Mouse (Mus musculus): Measurements from ENCODE around the gene Golph3l.
"Not testable (repeated sequence)": the region's sequence is repeated elsewhere in the genome, so short reads cannot be mapped to it uniquely, and the experiment has no call there.

Golph3l gene

DNA sequence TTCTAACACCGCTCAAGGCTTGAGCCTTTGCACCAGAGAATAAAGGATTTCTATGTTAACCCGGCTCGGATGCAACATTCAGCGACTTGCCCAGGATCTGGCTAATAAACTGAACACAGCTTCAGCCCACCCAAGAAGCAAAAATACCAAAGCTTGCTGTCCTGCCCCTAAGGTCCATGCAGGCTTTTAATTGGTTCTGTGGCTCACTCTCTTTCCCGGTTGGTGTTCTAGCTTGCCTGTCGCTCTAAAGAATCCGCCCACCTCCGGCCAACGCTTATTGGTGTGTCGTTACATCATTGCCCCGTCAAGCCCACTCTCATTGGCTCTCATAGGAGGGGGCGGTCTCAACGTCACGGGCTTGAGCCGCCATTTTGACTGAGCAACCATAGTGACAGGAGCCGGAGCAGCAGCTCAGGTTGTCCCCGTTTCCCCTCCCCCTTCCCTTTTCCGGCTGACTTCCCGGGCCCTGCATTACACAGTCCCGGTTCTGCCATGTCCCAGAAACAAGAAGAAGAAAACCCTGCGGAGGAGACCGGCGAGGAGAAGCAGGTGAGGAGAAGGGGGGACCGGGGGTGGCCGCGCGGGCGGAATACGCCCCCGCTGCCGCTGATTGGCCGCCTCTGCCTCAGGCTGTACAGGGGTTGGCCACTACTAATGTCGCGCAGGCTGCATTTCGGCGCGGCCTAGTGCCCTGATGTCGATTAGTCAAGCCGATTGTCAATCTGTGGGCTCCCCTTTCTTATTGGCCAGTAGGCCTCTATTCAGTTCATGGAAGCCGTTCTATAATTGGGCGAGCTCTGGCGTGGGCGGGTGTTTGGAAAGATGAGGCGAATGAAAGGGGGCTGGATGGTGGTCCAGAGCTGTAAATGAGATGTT is 36.1 kb downstream of the Golph3l start, which contains the start of gene Ensa:
Ensa (plus strand) TSS at position 366 of the 876 bp plus-strand sequence.
- DNase-seq = peak; percentile 97

DNA sequence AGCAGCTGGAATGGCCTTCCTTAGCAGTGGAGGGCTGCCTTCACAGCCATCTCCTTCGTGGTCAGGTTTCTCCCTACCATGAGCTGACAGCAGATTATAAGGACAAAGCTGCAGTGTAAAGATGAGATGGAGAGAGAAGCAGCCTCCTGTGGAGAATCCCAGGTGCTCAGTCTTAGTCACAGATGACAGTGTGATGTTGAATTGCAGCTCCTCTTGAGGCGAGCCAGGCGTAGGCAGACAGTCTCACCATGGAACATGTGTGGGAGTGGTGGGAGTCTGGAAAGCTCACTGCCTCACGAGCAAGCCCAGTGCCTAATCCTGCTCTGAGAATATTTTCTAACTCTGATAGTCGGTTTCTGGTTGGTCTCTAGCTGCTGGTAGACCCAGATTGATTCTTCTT is 39.0 kb downstream of the Golph3l start:
- DNase-seq = no peak

GRCm38 (mm10) chr3:95629755-95630154 is 41.0 kb downstream of the Golph3l start:
- peak; percentile 34 for DNase-seq

DNA sequence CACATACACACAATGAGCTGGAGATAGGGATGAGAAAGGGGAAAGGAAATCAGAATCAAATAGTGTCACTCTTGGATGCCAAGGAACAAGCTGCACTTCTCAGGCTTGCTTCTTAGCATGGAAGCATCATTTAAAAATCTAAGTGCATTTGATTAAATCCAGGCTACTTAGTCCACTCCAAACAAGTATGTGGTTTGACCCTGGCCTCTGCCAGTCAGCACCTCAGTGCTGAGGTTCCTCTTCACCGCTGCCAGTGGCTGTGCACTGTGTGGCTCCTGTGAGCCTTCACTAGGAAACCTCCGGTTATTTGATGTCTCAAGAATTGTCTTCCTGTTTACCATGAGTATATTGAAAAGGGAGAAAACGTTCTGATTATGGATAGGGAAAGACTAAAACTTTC is 42.1 kb downstream of the Golph3l start:
- no peak for DNase-seq

- DNase-seq = no peak
Measured at GRCm38 (mm10) chr3:95631304-95631703, 42.6 kb downstream of the Golph3l start.

DNA sequence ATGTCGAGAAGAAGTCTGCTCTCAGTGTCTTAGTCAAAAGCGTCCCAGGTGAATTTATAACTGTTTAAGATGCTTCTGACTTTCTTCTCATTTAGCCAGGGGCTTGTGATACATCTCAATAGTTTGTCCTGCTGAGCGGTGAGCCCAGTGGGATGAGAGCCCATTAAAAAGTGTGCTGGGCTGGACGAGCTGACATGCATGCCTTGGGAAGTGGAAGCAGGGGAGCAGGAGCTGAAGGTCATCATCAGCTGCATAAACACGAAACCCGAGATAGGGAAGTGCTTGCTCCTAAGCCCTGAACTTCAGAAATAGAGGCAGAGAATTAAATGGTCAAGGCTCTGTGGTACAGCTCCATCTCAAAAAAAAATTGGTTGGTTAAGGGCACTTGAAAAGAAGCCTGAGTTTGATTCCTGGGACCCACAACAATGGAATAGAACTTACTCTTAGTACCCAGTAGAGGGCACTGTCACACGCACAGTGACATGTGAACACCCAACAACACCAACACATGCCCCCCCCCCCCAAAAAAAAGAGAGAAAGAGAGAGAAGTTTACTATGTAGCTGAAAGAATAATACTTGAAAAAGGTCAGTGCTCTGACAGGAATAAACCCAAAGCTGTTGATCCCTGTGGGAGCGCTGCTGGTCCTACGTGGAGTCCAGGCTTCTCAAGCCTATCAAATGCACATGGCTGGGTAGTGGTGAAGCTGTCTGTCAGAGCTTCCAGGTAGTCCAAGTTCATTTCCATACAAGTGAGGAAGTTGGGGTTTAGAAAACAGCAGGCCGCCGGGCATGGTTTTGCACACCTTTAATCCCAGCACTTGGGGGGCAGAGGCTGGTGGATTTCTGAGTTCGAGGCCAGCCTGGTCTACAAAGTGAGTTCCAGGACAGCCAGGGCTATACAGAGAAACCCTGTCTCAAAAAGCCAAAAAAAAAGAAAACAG is 44.2 kb downstream of the Golph3l start:
- no peak for DNase-seq

- DNase-seq = no peak
Measured at GRCm38 (mm10) chr3:95635636-95636035, 46.9 kb downstream of the Golph3l start.

DNA sequence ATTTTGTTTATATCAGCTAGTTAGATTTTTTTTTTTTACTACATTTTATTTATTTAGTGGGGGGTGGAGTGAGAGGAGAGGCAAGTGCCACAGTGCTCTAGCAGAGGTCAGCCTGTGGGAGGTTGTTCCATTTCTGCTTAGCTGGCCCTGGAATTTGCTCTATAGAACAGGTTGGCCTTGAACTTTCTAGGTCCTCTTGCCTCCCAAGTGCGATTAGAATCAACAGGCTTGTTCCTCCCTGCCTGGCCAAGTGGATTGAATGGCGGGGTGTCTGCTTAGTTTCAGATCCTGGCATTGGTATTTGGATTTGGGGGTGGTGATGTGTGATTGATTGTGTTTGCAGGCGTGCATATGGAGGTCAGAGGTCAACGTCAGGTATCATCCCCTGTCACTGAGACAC is 47.3 kb downstream of the Golph3l start:
- no peak for DNase-seq

GRCm38 (mm10) chr3:95639694-95640093 is 51.0 kb downstream of the Golph3l start:
- DNase-seq = no peak

GRCm38 (mm10) chr3:95643097-95643496 is 54.4 kb downstream of the Golph3l start:
- no peak for DNase-seq

DNA sequence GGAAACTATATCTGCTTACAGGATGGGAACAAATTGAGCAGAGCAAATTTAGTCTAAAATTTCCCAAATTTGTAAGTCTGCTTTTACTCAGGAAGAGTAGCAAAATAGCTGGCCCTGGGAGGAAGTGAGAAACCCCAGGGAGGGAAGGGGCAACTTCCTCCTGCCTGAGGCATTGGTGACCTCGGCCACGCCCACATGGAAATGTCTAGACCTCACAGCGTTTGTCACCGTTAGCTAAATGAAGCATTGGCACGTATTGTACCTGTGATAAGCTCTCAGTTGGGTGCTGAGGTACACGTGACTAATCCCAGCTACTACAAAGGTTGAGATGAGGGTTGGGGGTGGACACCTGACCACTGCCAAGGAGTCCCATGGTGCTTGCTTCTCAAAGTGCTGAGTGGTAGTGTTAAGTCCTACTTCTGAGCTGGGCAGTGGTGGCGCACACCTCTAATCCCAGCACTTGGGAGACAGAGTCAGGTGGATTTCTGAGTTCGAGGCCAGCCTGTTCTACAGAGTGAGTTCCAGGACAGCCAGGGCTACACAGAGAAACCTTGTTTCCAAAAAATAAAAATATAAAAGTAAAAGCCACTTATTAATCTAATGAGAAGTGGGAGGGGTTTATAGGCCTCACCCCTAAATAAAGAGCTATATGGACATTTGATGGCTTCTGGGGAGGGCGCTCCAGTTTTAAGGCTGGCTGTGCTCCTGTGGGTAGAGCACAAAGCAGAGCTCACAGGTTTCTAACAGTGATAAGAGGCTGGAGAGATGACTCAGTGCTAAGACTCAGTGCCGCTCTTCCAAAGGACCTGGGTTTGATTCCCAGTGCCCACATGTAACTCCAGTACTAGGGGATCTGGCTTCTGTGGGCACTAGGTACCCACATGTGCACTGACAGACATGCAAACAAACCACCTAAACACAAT is 56.8 kb downstream of the Golph3l start:
- DNase-seq = no peak

- no peak for DNase-seq
Measured at GRCm38 (mm10) chr3:95648016-95648415, 59.3 kb downstream of the Golph3l start.

DNA sequence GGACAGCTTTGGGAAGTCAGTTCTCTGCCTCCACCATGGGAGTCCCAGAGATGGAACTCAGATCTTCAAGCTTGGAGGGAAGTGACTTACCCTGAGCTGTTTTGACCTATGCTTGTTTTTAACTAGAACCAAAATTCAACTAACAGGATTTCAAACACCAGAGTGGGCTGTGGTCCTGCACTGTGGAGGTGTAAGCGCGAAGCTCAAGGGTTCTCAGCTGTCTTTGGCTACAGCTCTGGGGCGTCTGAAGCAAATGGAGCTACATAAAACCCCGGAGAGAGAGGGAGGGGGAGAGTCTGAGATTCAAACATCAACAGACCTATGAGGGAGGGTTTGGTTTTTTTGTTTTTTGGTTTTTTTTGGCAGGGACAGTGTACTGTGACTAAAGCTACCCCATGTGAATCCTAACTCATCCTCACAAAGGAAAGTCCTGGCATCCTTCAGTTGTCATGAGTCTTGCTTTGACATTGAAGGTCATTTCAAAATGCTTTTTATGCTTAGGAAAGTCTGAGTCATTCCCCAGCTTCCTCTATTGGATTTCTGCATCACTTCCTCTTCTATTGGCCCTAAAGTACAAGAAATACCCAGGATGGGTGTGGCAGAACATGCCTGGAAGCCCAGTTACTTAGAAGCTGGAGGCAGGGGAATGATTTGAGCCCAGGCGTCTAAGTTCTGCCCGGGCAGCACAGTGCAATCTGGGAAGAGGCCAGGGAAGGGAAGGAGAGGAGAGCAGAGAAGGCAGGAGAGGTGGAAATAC is 61.7 kb downstream of the Golph3l start:
- DNase-seq = no peak

DNA sequence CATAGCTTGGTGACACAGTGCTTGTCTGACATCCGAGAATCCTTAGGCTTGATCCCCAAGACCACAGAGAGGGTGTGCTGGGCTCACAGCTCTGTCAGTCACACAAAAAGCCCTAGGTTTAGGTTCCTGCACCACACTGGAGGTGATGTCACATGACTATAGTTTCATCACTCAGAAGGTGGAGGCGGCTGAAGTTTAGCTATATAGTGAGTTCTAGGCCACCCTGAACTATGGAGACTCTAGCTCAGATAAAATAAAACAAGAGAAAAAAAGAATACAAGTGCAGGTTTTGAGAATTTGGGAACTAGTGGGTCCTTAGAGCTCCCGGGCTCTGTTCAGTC is 62.3 kb downstream of the Golph3l start:
- no peak for DNase-seq

- no peak for DNase-seq
Measured at GRCm38 (mm10) chr3:95651391-95652203, 62.9 kb downstream of the Golph3l start.

DNA sequence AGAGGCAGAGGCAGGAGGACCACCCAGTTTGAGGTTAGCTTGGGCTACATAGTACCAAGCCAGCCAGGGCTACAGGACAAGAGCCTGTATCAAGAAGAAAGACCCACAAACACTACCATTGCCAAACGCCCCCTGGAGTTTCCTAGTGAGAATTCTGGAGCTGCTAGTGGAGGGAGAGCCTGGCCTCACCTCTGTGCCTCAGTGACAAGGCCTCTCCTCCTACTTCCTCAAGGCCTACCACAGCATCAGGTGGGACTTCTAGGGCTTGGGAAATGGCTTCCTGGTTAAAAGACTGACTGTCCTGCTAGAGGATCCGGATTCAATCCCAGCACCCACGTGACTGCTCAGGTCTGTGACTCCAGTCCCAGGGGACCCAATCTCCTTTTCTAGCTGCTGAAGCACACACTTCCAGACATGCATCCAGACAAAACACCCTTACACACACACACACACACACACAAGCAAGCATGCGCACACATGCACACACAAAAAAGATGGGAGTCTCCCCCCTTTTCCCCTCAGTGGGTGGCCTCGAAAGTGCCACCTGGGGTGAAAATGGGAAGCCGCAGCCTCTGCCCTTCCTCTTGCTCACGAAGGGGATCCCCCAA is 63.6 kb downstream of the Golph3l start:
- DNase-seq = no peak

DNA sequence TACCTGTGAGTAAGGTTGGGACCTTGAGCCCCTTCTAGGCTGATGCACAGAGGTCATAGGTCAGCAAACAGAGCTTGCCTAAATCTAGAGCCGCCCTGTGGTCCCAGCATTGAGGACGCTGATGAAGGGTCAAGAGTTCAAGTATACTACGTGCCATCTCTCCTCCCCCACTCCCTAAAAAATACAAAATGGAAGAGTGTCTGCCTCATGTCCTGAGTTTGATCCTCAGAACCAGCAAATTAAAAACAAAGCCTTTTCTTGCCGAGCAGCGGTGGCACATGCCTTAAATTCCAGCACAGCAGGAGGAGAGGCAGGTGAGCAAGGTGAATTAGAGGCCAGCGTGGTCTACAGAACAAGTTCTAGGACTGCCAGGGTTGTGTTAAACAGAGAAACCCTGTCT is 64.1 kb downstream of the Golph3l start:
- DNase-seq = no peak

DNA sequence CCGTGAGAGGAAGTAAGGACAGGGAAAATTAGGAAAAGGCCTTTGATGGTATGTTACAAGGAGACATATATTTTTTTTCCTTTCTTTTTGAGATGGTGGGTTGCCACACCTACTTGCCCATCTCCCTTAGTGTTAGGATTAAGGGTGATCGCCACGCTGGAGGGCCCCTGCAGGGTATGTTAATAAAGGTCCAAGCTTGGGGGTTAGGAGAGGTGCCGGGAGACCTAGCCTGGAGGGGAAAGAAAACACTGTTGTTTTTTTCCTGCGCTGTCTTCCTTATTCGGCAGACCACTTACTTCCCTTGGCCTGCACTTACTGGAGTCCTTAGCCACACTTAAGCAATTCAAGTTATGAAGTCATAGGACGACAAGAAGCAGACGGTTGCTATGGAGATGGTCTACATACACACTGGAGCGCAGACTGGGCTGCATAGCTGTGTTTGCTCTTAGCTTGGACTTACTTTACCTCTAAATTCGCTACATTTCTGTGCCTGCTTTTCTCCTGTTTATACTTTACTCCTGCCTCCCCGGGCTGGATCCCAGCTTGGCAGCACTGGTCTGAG is 64.8 kb downstream of the Golph3l start:
- no peak for DNase-seq

- not testable (repeated sequence) for DNase-seq
Measured at GRCm38 (mm10) chr3:95654371-95654770, 65.6 kb downstream of the Golph3l start.

- DNase-seq = no peak
Measured at GRCm38 (mm10) chr3:95655437-95655836, 66.7 kb downstream of the Golph3l start.
